Mouse (Mus musculus): ENCODE results near the gene Bcl2l2. TPM values are rescaled to one million over a fixed set of nuclear protein-coding genes. Genes with fewer than 3 reads are reported as not detected.

The Bcl2l2 gene
- total and polyA plus RNA-seq, 3 experiments, result 12.5 to 18.8 TPM; not detected in 1

DNA sequence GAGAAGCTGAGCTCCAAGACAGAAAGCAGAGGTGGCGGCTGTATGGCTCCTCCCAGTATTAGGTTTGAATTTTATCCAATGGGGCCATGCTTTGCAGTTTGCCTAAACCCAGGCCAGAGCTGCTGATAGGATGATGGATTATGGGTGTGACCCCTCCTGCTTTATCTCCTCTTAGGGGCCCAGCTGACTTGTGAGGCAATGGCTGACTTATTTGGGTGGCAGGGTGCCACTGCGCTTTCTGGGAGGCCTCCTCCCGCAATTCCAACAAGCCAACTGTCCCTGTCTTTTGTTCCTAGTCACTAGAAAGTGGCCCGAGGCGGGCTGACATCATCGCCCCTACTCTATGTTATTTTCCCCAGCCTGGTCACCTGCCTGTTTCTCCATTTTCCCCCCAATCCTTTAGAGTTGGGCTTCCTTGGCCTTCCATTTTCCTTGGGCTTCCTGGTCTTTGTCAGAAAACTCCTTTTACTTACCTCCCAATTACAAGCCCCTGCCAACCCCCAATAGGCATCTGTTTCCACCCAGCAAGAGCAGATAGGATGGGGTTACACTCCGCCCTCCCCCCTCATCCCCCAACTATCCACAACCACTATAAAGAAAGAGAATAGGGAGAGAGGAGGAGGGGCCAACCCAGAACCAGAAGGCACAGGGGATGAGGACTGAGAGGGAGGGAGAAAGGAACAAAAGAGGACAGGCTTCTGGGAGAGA, 41.6 kb downstream of the Bcl2l2 start:
- Histone ChIP-seq H3K36me3 (ENCODE audit: control insufficient read depth in 1 of 2, insufficient read depth in 2 of 2, low read length in 2 of 2) (no peaks in the 10 kb centered on the region; a peak in 1 of 4 replicates), H3K79me2 (ENCODE audit: control insufficient read depth, insufficient read depth, low read length, poor library complexity) (no peaks in the 10 kb centered on the region), H3K4me3 (ENCODE audit: control insufficient read depth in 1 of 2, insufficient read depth in 1 of 2, low read depth in 2 of 2, low read length in 2 of 2) (peak overlapping the region; percentile 45 to 66), H3K27me3 (ENCODE audit: control insufficient read depth in 1 of 2, insufficient read depth in 2 of 2, low read length in 2 of 2) (peaks cover 3 to 4% of the 10 kb centered on the region in 2 experiments), H3K27ac (ENCODE audit: control insufficient read depth, low read depth, low read length) (no peak overlapping the region), H3K9ac (ENCODE audit: control insufficient read depth, low read depth, low read length, poor library complexity, severe bottlenecking) (peak overlapping the region; percentile 57), H3K9me3 (replicated peaks; ENCODE audit: insufficient read depth, low read length) (no peaks in the 10 kb centered on the region), H3K4me1 (ENCODE audit: control insufficient read depth in 1 of 2, insufficient read depth in 2 of 2, low read length in 2 of 2) (peaks cover 8 to 9% of the 10 kb centered on the region in 2 experiments)
- peak; percentile 86 for DNase-seq (ENCODE audit: low read depth, low spot score)
- no peak for TF ChIP-seq POLR2AphosphoS2 (IDR thresholded peaks at IDR 0.05; ENCODE audit: low read length)
- no peak for TF ChIP-seq MAZ (IDR thresholded peaks at IDR 0.05; ENCODE audit: low read depth, low read length)
- no peak for TF ChIP-seq ELF1 (IDR thresholded peaks at IDR 0.05; ENCODE audit: low read depth, low read length)
- no peak for TF ChIP-seq RCOR1 (IDR thresholded peaks at IDR 0.05; ENCODE audit: low read depth, low read length)
- TF ChIP-seq GABPA (IDR thresholded peaks at IDR 0.05; ENCODE audit: low read depth, low read length), result no peak
- TF ChIP-seq SIN3A (IDR thresholded peaks at IDR 0.05; ENCODE audit: low read length), result peak; percentile 57
- TF ChIP-seq NELFE (IDR thresholded peaks at IDR 0.05; ENCODE audit: low read depth, low read length), result no peak
- no peak for TF ChIP-seq POLR2AphosphoS5 (IDR thresholded peaks at IDR 0.05; ENCODE audit: borderline replicate concordance, low read depth, low read length)
- TF ChIP-seq E2F4 (IDR thresholded peaks at IDR 0.05; ENCODE audit: borderline replicate concordance, low read depth, low read length), result no peak
- TF ChIP-seq CTCF (IDR thresholded peaks at IDR 0.05 in 2 of 3, conservative IDR thresholded peaks at IDR 0.05 in 1 of 3; ENCODE audit: control insufficient read depth in 1 of 3, insufficient read depth in 1 of 3, low read depth in 2 of 3, low read length in 3 of 3, poor library complexity in 1 of 3, severe bottlenecking in 1 of 3), result no peak
- no peak for TF ChIP-seq NRF1 (IDR thresholded peaks at IDR 0.05; ENCODE audit: insufficient read depth, low read depth, low read length, poor library complexity, severe bottlenecking)
- TF ChIP-seq ETS1 (IDR thresholded peaks at IDR 0.05; ENCODE audit: low read depth, low read length), result peak; percentile 89
- no peak for TF ChIP-seq EP300 (IDR thresholded peaks at IDR 0.05; ENCODE audit: low read depth in 1 of 2, low read length in 2 of 2)
- TF ChIP-seq MEF2A (IDR thresholded peaks at IDR 0.05; ENCODE audit: extremely low read depth, insufficient replicate concordance, low read depth, low read length, poor library complexity, severe bottlenecking), result no peak
- no peak for TF ChIP-seq KAT2A (conservative IDR thresholded peaks at IDR 0.05; ENCODE audit: low read depth, low read length)
- no peak for TF ChIP-seq SMC3 (IDR thresholded peaks at IDR 0.05; ENCODE audit: low read depth, low read length)
- TF ChIP-seq CHD1 (IDR thresholded peaks at IDR 0.05; ENCODE audit: low read depth, low read length), result no peak
- no peak for TF ChIP-seq TAL1 (IDR thresholded peaks at IDR 0.05; ENCODE audit: low read length)
- no peak for TF ChIP-seq ZKSCAN1 (IDR thresholded peaks at IDR 0.05; ENCODE audit: low read depth, low read length)
- no peak for TF ChIP-seq USF2 (IDR thresholded peaks at IDR 0.05; ENCODE audit: borderline replicate concordance in 1 of 2, insufficient read depth in 1 of 2, low read depth in 1 of 2, low read length in 2 of 2)
- no peak for TF ChIP-seq MYC (IDR thresholded peaks at IDR 0.05; ENCODE audit: low read depth, low read length)
- TF ChIP-seq MAFK (IDR thresholded peaks at IDR 0.05; ENCODE audit: borderline replicate concordance, low read depth, low read length), result no peak
- 0 out of 2 replicates have a peak, but pooled peaks have one; percentile 27 for TF ChIP-seq TBP (IDR thresholded peaks at IDR 0.05; ENCODE audit: low read depth, low read length)
- TF ChIP-seq GATA1 (IDR thresholded peaks at IDR 0.05; ENCODE audit: low read depth, low read length), result peak; percentile 71
- peak; percentile 69; the same call in 1 of the 2 replicates for TF ChIP-seq USF1 (IDR thresholded peaks at IDR 0.05; ENCODE audit: low read depth, low read length)
- TF ChIP-seq BHLHE40 (IDR thresholded peaks at IDR 0.05; ENCODE audit: borderline replicate concordance, low read depth, low read length), result no peak
- TF ChIP-seq JUND (IDR thresholded peaks at IDR 0.05; ENCODE audit: low read depth, low read length), result no peak
- TF ChIP-seq ZMIZ1 (IDR thresholded peaks at IDR 0.05; ENCODE audit: low read depth, low read length), result no peak
- TF ChIP-seq RAD21 (IDR thresholded peaks at IDR 0.05; ENCODE audit: low read depth, low read length), result no peak
- TF ChIP-seq ZC3H11A (IDR thresholded peaks at IDR 0.05; ENCODE audit: low read depth, low read length), result no peak
- TF ChIP-seq MYB (IDR thresholded peaks at IDR 0.05; ENCODE audit: low read depth, low read length), result no peak
- TF ChIP-seq UBTF (IDR thresholded peaks at IDR 0.05; ENCODE audit: borderline replicate concordance, insufficient read depth, low read depth, low read length), result no peak
- no peak for TF ChIP-seq ZNF384 (IDR thresholded peaks at IDR 0.05; ENCODE audit: low read depth, low read length)
- 0 out of 2 replicates have a peak, but pooled peaks have one; percentile 20 for TF ChIP-seq TCF12 (IDR thresholded peaks at IDR 0.05; ENCODE audit: low read depth, low read length)
- peak; percentile 55; the same call in 1 of the 2 replicates for TF ChIP-seq HCFC1 (IDR thresholded peaks at IDR 0.05; ENCODE audit: low read depth, low read length)
- 0 out of 4 replicates have a peak, but pooled peaks of 1 of the 2 experiments have one; percentile 3 for TF ChIP-seq POLR2A (IDR thresholded peaks at IDR 0.05; ENCODE audit: control insufficient read depth in 1 of 2, insufficient read depth in 1 of 2, low read depth in 1 of 2, low read length in 2 of 2, poor library complexity in 1 of 2)
